Mouse (Mus musculus) lung, postnatal 0 days (tissue): Measurements from ENCODE around the gene Olfr605. TPM values are rescaled to one million over a fixed set of nuclear protein-coding genes. Genes with fewer than 3 reads are reported as not detected.
"Not testable (repeated sequence)": the region's sequence is repeated elsewhere in the genome, so short reads cannot be mapped to it uniquely, and the experiment has no call there.

Experiments
- ATAC-seq: fragments of 200-750 bp; cut with Nextera tagmentation; 2 replicates; pipeline ENCODE4 v1.8.0; 2017; ENCODE audit warnings: moderate library complexity
- DNase-seq: peaks from one replicate; pipeline ENCODE4 v3.0.0-alpha.2; 2016; ENCODE audit warnings: low spot score
- H3K27ac ChIP-seq: fragments of 300-500 bp; sonication (generic); 2 replicates; pipeline ENCODE4 v1.5.1; 2014; ENCODE audit warnings: antibody characterized with exemption, mild to moderate bottlenecking, low read length, mixed read lengths
- H3K27me3 ChIP-seq: fragments of 300-500 bp; sonication (generic); replicated peaks from 2 replicates; pipeline ENCODE4 v1.6.1; 2014; ENCODE audit warnings: low read length, mixed read lengths; ENCODE audit not compliant: insufficient read depth
- H3K36me3 ChIP-seq: fragments of 300-500 bp; sonication (generic); 2 replicates; pipeline ENCODE4 v1.6.1; 2014; ENCODE audit warnings: low read length, mixed read lengths; ENCODE audit not compliant: insufficient read depth
- H3K4me1 ChIP-seq: fragments of 300-500 bp; sonication (generic); 2 replicates; pipeline ENCODE4 v1.6.1; 2014; ENCODE audit warnings: antibody characterized with exemption, low read depth, low read length, mixed read lengths; ENCODE audit not compliant: insufficient read depth
- H3K4me2 ChIP-seq: fragments of 300-500 bp; sonication (generic); replicated peaks from 2 replicates; pipeline ENCODE4 v1.6.1; 2014; ENCODE audit warnings: low read depth, mild to moderate bottlenecking, low read length, moderate library complexity, mixed read lengths
- H3K4me3 ChIP-seq: fragments of 300-500 bp; sonication (generic); 2 replicates; pipeline ENCODE4 v1.5.1; 2014; ENCODE audit warnings: low read depth, low read length
- H3K9ac ChIP-seq: fragments of 300-500 bp; sonication (generic); replicated peaks from 2 replicates; pipeline ENCODE4 v1.6.1; 2014; ENCODE audit warnings: low read depth, mild to moderate bottlenecking
- H3K9me3 ChIP-seq: fragments of 300-500 bp; sonication (generic); 2 replicates; pipeline ENCODE4 v1.6.1; 2016; ENCODE audit warnings: low read length, mixed read lengths
- CTCF ChIP-seq: IDR thresholded peaks from 2 replicates; pipeline ENCODE4 v1.5.1; 2016; ENCODE audit warnings: antibody characterized with exemption, mild to moderate bottlenecking
- EP300 ChIP-seq: IDR thresholded peaks from 2 replicates; pipeline ENCODE4 v1.6.1; 2016; ENCODE audit warnings: antibody characterized with exemption, mild to moderate bottlenecking, control low read depth
- WGBS: fragments of 180-500 bp; shearing (Covaris S2); extraction: QIAGEN DNeasy Blood & Tissue Kit; methylation state at CpG from one replicate; pipeline ENCODE4 v1.1.7; 2014; 5-methylcytosine and 5-hydroxymethylcytosine counted together
- polyA plus RNA-seq: library from polyadenylated mRNA; unstranded; fragments of >200 nt; fragmentation: Nextera tagmentation; extraction: Ambion mirVana; gene quantifications from 2 replicates; pipeline ENCODE4 v1.2.1, GENCODE M21; 2015

The Olfr605 gene
- polyA plus RNA-seq, result not detected in 2 replicates

GRCm38 (mm10) chr7:103445339-103445738 is at the start of gene Olfr605:
Gene Olfr605 (minus strand): TSS chr7:103445439.
- no peak for TF ChIP-seq EP300
- no peak for TF ChIP-seq CTCF
- Histone ChIP-seq H3K9ac (no peak within 1 kb of the TSS), H3K27me3 (no peaks in the 10 kb centered on the region), H3K4me3 (no peak within 1 kb of the TSS), H3K36me3 (no peaks in the 10 kb centered on the region), H3K4me2 (no peak within 1 kb of the TSS), H3K9me3 (no peaks in the 10 kb centered on the region), H3K27ac (no peak within 1 kb of the TSS), H3K4me1 (no peaks in the 10 kb centered on the region)
- DNase-seq (no peak), ATAC-seq (no peak)
- 87% methylated on average over 1 of the region's 1 CpGs for WGBS

- not testable (repeated sequence) for DNase-seq, H3K27ac ChIP-seq, H3K9ac ChIP-seq, H3K4me3 ChIP-seq, H3K4me1 ChIP-seq, H3K27me3 ChIP-seq, H3K36me3 ChIP-seq, H3K9me3 ChIP-seq, H3K4me2 ChIP-seq, ATAC-seq
- WGBS, result 79% methylated on average over 9 of the region's 9 CpGs
Observed at GRCm38 (mm10) chr7:103477106-103477505, 31.9 kb upstream of the Olfr605 start.

- TF ChIP-seq CTCF (no peak), EP300 (no peak)
- Histone ChIP-seq H3K36me3 (no peaks in the 10 kb centered on the region), H3K4me3 (no peak within 1 kb of the TSS), H3K27ac (no peak within 1 kb of the TSS), H3K9ac (no peak within 1 kb of the TSS), H3K4me1 (no peaks in the 10 kb centered on the region), H3K9me3 (no peaks in the 10 kb centered on the region), H3K4me2 (no peak within 1 kb of the TSS), H3K27me3 (no peaks in the 10 kb centered on the region)
- DNase-seq (no peak), ATAC-seq (no peak)
Observed at GRCm38 (mm10) chr7:103469577-103469976, 24.3 kb upstream of the Olfr605 start, which contains the start of gene Olfr608. Gene Olfr608 (plus strand): TSS chr7:103469877.

GRCm38 (mm10) chr7:103460590-103460989 is 15.4 kb upstream of the Olfr605 start:
- 73% methylated on average over 5 of the region's 5 CpGs for WGBS
- TF ChIP-seq EP300 (no peak), CTCF (no peak)
- Histone ChIP-seq H3K4me3 (no peak overlapping the region), H3K9ac (no peak overlapping the region), H3K36me3 (no peaks in the 10 kb centered on the region), H3K27ac (no peak overlapping the region), H3K4me1 (no peaks in the 10 kb centered on the region), H3K9me3 (no peaks in the 10 kb centered on the region), H3K4me2 (no peak overlapping the region), H3K27me3 (no peaks in the 10 kb centered on the region)
- ATAC-seq (no peak), DNase-seq (no peak)

- H3K27me3 ChIP-seq, result no peaks in the 10 kb centered on the region
- H3K9ac ChIP-seq, result no peak within 1 kb of the TSS
- TF ChIP-seq CTCF (no peak), EP300 (no peak)
- no peak within 1 kb of the TSS for H3K27ac ChIP-seq
- no peaks in the 10 kb centered on the region for H3K36me3 ChIP-seq
- 84% methylated on average over 2 of the region's 2 CpGs for WGBS
- ATAC-seq (no peak), DNase-seq (no peak)
- H3K4me1 ChIP-seq, result no peaks in the 10 kb centered on the region
- H3K4me3 ChIP-seq, result no peak within 1 kb of the TSS
- H3K4me2 ChIP-seq, result no peak within 1 kb of the TSS
- no peaks in the 10 kb centered on the region for H3K9me3 ChIP-seq
Observed at GRCm38 (mm10) chr7:103448746-103449145, 3.5 kb upstream of the Olfr605 start, which contains the start of gene Olfr606. Gene Olfr606 (plus strand): TSS chr7:103449046.

GRCm38 (mm10) chr7:103414772-103415171 is 30.5 kb downstream of the Olfr605 start, which contains the start of gene Usp17lc:
Gene Usp17lc (plus strand): TSS chr7:103415072.
- 20% methylated on average over 1 of the region's 1 CpGs for WGBS
- H3K9me3 ChIP-seq, H3K27me3 ChIP-seq, H3K36me3 ChIP-seq, H3K27ac ChIP-seq, H3K9ac ChIP-seq, DNase-seq, ATAC-seq, H3K4me2 ChIP-seq, H3K4me3 ChIP-seq, H3K4me1 ChIP-seq: not testable (repeated sequence)

GRCm38 (mm10) chr7:103406521-103407055 is 38.7 kb downstream of the Olfr605 start:
- H3K27me3 ChIP-seq, DNase-seq, H3K9ac ChIP-seq, H3K4me2 ChIP-seq, H3K27ac ChIP-seq, H3K4me1 ChIP-seq, H3K9me3 ChIP-seq, H3K36me3 ChIP-seq, ATAC-seq, H3K4me3 ChIP-seq: not testable (repeated sequence)
- 58% methylated on average over 3 of the region's 3 CpGs for WGBS
